Mouse (Mus musculus) spleen, postnatal 4 days (tissue): ENCODE measurements around the gene Serhl.
"Not testable (repeated sequence)": the region's sequence is repeated elsewhere in the genome, so short reads cannot be mapped to it uniquely, and the experiment has no call there.

Experiments
- DNase-seq, 2 experiments: peaks; one replicate each; pipeline ENCODE4 v3.0.0; 2022; ENCODE audit warnings: low spot score in 2 of 2

The Serhl gene

DNA sequence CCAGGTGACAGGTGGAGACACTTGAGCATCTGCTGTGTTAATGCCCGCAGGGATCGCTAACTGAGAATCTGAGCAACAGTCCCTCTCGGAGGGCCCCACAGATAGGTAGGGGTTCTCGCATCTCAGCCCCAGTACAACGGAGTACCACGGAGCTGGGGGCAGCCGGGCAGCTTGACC, at the start of gene Serhl:
TSS of gene Serhl (plus strand) at position 78 of the 177 bp plus-strand sequence.
- no peak for DNase-seq

DNA sequence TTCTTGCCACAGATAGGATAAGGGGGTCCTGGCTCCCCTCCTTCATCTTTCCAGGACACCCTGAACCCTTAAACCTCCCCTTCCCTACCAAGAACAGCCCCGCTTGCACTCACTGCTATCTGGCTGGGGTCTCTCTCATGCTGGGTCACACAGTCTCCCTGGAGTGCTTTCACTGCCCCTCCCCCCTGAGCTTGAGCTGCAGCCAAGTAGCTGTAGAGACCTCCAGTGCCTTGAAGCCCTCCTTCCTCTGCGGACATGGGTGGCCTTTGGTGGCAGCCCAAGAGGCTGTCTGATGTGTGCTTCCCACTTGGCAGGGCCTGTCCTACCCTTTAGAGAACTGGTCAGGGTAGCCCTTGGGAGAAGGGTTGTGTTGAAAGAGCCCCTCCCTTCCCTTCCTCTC, 49.1 kb upstream of the Serhl start:
- DNase-seq, result no peak

DNA sequence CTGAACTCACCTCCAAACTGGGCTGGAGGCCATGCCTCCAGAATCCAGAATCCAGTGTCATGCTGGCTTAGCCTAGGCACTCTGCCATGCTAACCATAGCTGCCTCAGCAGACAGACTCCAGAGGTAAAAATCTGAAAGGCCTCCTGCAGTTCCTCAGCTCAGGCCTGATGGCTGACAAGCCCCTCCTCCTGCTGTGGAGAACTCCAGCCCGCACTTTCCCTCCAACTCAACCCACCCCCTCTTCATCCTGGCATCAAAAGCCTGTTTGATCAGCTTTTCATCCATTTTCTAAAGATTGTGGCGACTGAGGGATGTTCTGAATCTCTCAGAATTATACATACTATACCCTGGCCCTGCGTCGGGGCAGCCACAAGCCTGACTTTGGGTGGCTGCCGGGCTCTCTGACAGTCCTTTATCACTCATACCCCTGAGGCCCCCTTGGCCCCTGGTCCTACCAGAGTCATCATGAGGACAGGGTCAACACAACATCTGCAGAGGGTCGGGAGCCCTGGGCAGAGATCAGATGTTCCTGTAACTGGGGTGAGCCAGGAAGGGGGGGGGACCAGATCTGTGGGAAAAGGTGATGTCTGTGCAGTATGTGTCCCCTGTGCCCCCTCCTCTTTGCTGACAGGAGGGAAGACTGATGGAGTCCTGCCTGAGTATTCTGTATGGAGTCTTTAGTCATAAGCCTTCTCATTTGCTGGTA, 46.5 kb upstream of the Serhl start:
- DNase-seq, result no peak

DNA sequence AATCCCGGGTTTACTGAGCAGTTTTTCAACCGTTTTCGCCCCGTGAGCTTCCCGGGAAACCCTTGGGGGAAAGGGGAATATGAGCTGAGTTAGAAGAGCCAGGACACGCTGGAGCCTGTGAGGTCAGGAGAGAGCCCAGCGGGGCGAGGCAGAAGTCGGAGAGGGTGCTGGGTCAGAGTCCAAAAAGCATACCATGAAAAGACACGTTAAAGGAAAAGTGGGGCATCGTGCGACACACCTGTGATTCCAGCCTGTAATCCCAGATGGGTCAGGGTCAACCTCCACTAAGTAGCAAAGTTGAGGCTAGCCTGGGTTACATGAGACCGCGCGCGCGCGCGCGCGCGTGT, 46.0 kb upstream of the Serhl start:
- DNase-seq, result no peak

DNA sequence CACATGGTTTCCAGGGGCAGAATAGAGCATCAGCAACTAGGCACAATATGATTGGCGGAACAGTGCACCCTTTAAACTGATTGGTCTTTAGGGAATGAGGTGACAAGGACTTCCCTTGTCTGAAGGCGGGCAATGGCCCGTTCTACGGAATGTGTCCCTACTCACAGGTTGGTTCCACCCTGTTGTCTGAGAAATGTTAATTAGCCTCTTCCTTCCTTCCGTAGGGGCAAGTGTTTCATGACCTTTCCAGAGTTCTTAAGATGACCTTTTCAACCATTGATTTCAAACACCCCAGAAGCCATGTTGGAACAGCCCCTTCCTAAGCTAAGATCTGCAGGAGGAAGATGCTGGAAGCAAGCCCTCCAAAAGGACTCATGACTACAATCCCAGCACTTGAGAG, 43.7 kb upstream of the Serhl start:
- DNase-seq, result not testable (repeated sequence)

DNA sequence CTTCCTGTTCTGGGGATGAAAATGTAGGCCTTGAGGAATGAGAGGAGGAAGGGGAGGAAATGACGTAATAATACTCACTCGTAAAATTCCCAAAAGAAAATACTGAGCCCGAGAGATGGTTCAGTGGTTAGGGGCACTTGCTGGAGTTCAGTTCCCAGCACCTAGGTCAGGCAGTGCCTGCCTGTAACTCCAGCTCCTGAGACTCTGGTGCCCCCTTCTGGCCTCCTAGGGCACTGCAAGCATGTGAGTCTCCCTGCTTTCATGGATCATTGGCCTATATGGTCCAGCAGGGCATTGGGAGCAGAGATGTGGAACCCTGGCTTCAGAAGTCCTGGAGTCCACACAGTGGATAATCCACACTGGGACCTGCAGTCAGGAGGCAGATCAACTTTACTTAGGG, 43.0 kb upstream of the Serhl start:
- no peak for DNase-seq

DNA sequence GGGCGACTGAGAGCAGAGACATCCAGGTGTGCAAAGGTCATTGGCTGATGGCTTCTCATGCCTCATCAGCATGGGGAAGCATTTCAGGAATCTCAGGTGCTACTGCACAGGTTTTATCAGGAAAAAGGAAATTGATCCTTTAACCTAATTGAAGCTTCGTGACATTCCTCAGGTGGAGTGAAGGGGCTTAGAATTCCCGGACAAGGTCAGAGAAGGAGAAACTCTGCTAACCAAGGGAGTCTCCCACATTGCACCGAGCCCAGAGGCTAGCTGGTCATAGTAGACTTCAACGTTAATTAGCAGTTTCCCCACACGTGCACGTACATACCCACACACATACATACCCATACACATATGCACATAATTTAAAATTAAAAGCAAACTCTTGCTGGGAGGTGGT, 42.6 kb upstream of the Serhl start:
- no peak for DNase-seq

DNA sequence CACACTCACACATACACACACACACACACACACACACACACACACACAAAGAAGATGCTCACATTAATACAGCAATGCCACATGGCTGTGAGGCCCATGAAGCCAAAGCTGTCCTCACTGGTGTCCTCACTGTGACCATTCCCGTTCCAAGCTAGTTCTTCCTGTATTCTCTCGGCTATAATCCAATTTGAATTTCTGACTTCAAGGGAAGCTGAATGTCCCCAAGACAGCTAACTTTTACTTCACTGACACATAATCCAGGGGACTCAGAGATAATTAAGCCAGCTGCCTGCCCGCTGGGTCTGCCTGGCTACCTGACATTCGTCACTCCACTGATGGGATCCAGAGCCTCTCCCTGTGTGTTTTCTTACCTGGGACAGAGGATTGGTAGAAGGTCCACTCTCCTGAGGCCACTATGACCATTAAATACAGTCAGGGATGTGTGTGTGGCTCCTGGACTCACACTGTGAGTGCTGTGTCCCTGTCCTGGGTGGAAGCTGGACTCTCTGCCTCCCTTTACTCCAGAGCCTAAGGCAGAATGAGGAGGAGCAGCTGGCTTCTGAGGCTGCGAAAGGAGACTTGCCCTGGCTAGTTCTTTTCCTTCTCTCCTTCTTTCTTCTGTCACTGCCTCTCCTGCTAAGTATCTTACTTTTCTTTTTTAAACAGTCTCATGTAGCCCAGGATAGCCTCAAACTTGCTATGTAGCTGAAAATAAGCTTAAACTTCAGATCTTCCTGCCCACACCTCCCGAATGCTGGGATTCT, 36.8 kb upstream of the Serhl start:
- DNase-seq, result no peak

DNA sequence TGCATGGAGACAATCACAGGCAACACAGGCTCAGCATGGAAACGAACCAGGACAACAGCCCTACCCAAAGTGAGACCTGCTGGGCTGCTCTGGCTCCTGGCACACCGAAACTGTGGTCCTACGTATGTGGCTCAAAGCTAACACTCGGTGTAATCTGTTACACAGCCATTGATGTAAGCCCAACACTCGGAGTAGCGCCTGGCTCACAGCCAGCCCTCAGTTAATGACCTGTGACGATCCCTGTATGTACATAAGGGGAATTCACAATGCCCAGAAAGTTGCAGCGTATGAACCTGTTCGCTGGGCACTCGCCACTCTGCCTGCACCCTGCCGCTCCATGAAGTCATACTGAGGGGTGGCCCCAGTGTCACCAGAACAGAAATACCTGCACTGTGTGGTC, 36.0 kb upstream of the Serhl start:
- DNase-seq, result no peak

DNA sequence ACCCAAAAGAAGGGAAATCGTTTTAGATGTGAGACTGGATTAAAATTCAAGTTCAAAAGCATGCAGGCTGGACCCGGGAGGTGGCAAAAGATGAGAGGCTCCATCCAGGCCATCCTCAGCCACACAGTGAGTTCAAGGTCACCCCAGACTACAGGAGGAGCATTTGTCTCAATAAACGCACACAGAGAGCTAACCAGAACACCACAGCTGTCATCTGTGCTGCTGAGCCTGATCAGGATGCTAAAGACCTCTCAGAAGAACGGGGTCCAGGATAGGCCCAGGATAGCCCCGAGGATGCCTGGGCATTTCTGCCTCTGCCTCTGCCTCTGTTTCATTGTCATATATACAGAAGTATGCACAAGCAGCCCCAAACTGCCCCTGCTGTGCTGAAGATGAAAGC, 33.7 kb upstream of the Serhl start:
- DNase-seq, result no peak

DNA sequence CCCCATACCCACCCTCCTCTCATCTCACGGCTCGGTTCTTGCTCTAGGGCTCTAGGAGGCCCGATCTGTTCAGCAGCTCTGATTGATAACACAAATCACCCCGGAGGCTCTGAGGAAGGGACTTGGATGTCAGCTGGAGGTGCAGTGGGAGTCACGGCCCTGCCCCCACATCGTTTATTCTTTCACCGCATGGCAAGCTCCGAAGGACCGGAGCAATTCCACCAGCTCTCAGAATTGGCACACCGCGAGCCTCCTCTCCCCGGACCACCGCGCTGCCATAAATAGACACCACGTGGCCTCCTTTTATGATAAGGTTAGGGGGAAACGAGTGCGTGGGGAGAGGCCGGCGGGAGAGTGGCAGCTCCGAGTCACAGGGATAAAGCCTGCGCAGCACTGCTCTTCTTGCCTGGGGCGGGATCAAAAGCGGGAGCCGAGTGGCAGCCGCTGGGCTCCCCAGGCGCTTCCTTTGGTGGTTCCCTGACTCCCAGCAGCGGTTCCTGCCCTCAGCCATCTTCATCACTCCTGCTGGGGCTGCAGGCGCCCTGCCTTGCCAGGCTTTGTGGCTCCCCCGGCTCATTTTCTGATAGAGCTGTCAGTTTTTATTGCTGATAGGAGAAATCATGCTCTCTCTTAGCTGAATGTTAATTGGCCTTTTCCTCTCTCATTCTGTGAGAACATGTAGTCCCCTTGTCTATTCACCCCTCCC, 32.8 kb upstream of the Serhl start:
- DNase-seq, result no peak

DNA sequence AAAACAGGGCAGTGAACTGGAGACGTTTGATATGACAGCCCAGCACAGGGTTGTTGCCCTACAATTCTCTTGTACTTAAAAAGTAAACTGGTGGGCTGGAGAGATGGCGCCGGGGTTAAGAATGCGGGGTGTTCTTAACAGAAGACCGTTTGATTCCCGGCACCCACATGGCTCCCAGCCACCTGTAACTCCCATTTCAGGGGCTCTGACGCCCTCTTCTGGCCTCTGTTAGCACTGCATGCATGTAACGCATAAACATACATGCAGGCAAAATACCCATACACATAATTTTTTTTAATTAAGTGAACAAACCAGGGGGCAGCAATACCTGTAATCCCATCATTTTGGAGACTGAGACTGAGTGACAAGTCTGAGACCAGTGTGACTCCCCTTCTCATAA, 31.8 kb upstream of the Serhl start:
- no peak for DNase-seq

DNA sequence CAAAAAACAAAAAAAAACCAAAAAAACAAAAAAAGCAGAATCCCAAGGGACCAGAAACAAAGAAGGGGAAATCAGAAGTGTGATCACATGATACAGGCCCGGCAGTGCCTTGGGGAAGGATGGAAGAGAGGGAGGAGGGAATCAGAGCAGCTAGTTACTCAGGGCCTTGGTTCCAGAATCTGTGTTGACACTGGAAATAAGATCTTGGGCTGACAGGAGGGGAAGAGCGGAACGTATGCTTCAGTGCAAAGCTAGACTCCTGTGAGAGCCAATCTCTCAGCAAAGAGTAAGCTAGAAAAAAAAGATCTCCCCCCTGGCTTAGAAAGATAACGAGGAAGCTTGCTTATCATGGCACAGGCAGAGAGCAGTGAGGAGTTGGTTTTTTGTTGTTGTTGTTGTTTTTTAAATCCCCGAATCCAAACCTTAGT, 30.1 kb upstream of the Serhl start:
- no peak for DNase-seq

DNA sequence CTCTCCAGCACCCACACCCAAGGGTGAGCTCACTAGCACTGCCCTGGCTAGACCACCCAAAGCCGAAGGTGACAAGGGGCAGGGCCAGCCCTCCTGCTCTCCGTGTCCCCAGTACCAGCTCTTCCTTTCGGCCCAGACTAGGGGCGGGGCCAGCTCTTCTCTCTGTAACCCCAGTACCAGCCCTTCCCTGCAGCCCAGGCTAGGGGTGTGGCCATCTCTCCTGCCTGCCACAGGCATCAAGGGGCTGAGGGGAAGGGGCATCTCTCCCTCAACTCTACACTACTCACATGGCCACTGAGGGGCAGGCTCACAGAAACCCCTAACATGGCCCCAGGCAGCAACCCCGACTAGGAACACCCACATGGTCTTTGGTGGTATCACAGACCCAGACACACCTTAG, 27.6 kb upstream of the Serhl start:
- DNase-seq, result no peak

DNA sequence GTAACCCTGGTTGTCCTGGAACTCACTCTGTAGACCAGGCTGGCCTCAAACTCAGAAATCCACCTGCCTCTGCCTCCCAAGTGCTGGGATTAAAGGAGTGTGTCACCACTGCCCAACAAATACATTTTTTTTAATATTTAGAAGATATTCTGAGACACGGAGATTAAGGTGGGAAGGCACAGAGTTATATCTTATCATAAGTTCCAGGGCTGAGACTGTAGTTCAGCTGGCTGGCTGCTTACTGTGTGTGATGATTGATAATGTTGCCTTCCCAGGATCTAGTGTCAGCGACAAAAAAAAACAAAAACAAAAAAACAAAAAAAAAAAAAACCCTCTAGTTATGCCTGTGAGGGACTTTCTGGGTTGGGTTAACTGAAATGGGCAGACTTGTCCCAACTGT, 26.7 kb upstream of the Serhl start:
- not testable (repeated sequence) for DNase-seq

DNA sequence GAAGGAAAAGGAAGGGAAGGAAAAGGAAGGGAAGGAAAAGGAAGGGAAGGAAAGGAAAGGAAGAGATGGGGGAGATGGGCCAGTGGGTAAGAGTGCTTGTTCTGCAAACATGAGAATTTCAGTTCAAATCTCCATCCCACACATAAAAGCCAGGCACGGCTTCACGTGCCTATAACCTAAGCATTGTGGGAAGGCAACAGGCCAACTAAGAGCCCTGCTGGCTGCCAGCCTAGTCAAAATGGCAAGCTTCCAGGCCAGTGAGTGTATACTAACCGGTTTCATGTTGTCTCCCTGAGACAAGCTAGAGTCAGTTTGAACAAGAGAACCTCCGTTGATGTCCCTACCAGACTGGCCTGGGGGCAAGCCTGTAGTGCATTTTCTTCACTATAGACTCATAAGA, 23.8 kb upstream of the Serhl start:
- no peak for DNase-seq

DNA sequence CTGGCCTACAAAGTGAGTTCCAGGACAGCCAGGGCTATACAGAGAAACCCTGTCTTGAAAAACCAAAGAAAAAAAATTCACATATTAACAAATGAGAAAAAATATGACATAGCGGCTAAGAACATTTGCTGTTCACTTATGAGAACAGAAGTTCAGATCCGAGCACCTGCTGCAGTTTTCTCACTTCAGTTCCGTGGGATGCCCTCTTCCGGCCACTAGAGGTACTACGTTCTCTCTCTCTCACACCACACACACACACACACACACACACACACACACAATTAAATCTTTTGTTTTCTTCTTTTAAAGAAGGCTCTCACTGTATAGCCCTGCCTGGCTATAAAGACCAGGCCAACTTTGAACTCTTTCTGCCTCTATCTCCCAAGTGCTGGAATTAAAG, 21.0 kb upstream of the Serhl start:
- DNase-seq, result no peak

DNA sequence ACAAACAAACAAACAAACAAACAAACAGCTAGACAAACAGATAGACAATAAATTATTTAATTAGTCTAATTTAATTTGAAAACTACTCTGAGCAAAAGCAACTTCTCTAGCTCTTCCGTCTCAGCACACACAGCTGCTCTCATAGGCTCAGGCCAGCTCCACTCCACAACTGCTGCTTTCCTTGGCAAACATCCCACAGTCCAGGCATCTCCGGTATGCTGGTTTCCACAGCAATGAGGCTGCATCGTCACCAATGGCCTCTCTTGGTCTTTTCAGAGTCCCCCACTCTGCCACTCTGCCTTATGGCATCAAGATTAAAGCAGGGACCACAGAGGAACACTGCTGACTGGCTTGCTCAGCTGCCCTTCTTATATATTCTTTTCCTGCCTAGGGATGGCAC, 18.4 kb upstream of the Serhl start:
- no peak for DNase-seq

DNA sequence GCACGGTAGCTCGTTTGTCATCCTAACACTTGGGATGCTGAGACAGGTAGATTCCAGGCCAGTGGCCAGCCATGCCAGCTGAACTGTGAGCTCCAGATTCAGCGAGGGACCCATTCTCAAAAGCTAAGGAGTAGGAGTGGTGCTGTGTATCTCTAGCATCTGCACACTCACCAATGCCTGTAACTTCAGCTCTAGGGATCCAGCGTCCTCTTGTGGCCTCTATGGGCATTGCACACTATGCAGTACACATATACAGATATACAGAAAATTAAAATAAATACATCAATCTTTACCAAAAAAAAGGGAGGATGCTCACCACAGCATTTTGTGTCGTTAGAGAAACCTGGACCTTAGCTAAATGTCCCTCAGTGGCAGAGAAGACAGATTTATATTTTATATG, 17.6 kb upstream of the Serhl start:
- no peak for DNase-seq

DNA sequence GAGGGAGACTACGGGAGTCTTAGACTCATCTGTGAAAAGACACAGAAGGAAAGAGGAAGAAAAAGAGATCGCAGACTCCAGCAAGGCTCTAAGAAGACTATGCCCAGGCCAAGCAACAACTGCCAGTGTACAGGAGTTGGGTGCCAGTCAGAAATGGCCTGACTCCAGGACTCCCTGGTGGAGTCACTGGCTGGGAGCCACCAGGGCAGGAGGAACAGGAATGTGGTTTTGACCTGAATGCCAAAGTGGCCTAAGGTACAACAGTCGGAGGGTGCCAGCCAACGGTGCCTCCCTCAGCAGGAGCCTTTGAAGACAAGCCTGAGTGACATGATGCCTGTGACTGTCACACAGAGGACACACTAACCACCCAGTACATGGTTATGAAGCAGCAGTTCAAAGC, 15.1 kb upstream of the Serhl start:
- DNase-seq, result no peak

DNA sequence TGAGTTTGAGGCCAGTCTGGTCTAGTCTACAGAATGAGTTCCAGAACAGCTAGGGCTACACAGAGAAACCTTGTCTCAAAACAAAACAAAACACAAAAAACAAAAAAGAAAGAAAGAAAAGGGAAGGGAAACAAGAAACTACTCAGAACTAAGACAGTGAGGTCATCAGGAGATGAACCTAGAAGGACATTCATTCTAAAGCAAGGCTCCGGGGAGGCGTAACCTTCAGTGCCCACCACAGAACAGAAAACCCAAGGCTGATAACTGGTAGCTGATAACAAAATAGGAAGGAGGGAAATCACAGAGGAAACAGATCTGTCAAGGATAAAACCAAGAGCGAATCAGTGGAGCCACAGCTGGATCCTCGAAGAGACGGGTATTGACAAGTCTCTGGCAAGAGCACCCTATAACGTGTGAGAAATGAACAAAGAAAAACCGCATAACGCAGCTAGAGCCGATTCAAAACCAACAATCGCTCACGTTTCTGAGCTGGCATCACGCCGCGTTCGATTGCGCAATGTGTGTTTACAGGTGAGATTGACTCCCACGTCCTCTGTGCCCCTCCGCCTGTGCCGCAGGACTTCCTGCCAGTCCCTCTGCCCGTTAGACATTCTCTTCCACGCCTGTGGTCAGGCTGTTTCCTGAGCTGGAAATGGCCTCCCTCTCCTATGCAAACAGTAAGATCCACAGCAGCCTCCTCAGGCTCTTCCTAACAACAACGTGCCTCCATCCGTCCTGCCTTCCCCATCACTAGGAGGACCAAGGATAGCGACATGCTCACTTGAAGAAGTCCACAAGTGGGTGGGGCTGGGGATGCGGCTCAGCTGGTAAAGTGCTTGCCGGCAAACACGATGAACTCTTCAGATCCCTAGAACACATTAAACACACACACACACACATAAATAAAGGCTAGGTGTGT, 13.4 kb upstream of the Serhl start:
- DNase-seq, result no peak

DNA sequence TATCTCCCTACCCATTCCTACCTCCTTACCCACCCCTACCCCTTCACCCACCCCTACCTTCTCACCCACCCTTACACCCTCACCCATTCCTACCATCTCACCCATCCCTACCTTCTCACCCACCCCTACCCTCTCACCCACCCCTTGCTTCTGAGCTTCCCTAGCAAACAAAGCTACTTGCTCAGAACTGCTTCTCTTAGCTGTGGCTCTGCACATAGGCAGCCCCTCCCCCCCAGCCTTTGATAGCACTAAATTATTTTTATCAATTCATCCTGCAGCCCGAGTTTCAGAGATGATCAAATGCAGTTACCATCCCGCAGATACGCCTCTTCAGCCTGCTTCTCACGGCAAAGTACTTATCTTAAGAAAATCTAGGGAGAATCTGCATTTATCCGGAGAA, 5.8 kb upstream of the Serhl start:
- DNase-seq, result no peak
